Mouse (Mus musculus): ENCODE data around the gene Ctnnb1.

Gene Ctnnb1

DNA sequence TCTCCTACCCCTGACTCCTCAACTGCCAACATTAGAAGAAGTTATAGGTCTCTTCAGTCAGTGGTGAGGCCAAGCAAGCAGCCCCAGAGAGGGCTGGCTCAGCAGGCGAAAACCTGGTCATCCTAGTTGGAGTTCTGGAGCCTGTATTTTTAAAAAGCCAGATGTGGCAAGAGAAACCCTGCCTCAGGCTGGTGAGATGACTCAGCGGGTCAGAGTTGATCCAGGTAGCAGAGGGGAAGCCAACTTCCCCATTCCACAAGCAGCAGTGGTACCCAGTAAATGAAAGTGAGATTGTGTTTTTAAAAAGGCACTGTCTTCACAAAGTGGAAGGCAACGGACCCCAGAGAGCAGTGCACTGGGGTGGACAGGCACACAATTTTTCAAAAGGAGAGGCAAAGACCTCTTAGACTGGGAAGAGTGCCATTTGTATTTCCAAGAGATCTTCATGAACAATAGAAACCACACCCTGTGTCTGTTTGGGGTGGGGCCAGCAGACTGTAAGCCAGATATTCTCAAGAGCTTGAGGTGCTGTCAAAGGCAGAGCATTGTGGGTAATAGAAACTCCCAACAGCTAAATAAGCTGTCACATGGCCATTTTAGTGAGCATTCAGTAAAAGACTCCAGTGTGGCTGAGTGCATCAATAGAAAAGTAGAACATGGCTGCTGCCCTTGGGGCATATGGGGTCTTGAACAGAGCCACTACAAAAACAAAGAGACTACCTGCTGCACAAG, 33.1 kb downstream of the Ctnnb1 start:
- DNase-seq (ENCODE audit: low read depth): no peak

DNA sequence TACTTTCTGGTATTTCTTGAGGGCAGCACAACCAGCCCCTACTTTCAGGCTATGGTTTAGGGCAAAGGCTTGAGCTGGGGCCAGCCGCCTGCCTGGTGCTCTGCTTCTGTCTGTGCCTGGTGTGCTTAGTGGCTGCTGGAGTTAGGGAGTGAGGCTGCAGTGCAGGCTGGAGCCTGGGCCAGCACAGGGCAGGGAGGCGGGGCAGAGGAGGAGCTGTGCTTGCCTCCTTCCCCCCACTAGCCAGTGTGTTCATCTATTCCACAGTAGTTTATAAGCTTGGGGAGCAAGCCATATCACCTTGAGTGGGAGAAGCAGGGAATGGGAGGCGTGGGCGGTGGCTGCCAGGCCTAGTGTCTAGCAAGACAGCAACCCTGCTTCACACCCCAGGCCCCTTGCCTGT, 34.1 kb downstream of the Ctnnb1 start:
- DNase-seq (ENCODE audit: low read depth): no peak

GRCm38 (mm10) chr9:120963720-120964119, 34.7 kb downstream of the Ctnnb1 start:
- no peak for DNase-seq (ENCODE audit: low read depth)

GRCm38 (mm10) chr9:120964224-120964623, 35.2 kb downstream of the Ctnnb1 start:
- DNase-seq (ENCODE audit: low read depth): no peak

GRCm38 (mm10) chr9:120965007-120965406, 36.0 kb downstream of the Ctnnb1 start:
- DNase-seq (ENCODE audit: low read depth): no peak

DNA sequence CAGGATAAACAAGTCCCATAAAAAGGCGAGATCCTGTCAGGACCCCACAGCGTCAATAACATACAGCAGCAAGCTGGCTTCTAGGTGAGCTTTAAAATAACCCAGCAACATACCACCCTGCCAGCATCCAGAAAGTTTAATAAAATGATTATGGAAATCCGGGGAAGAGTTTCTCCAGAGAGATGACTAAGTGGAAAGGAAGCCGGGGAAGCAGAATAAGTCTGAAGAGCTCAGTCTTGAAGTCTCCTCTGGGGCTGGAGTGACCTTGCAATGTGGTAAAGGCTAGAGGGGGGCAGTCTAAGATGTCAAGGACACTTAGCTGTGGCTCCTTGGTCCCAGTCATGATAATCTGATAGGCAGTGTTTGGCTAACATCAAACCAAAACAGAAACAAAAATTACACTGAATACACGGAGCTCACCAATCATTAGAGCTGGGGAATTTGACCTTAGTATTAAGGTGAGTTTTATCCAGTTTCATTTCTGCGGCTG, 44.1 kb downstream of the Ctnnb1 start:
- DNase-seq (ENCODE audit: low read depth): no peak

- DNase-seq (ENCODE audit: low read depth): no peak
These were observed 45.2 kb downstream of the Ctnnb1 start for GRCm38 (mm10) chr9:120974209-120974608.

GRCm38 (mm10) chr9:120976158-120976557, 47.1 kb downstream of the Ctnnb1 start:
- no peak for DNase-seq (ENCODE audit: low read depth)

- no peak for DNase-seq (ENCODE audit: low read depth)
These were observed 47.8 kb downstream of the Ctnnb1 start for GRCm38 (mm10) chr9:120976856-120977255.

GRCm38 (mm10) chr9:120981777-120982176, 52.8 kb downstream of the Ctnnb1 start:
- DNase-seq (ENCODE audit: low read depth): no peak

DNA sequence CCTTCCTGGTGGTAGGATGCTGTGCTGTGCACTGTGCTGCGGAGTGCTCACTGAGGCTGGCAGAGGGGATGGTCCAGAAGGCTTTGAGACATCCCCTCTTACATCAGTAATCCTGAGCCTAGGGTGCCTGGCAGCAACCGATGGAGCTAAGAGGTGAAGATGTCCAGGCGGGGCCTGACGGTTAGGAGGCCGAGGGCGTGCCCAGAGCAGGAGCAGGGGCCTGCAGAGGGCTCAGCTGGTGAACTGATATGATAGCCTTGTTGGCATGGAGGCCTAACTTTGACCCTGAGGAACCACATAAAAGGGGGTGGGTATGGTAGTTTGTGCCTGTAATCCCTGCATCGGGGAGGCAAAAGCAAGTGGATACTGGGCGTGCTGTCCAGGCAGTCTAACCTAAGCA, 54.8 kb downstream of the Ctnnb1 start:
- no peak for DNase-seq (ENCODE audit: low read depth)

GRCm38 (mm10) chr9:120984509-120984908, 55.5 kb downstream of the Ctnnb1 start:
- DNase-seq (ENCODE audit: low read depth): no peak

GRCm38 (mm10) chr9:120985009-120985408, 56.0 kb downstream of the Ctnnb1 start:
- no peak for DNase-seq (ENCODE audit: low read depth)

- DNase-seq (ENCODE audit: low read depth): no peak
These were observed 56.5 kb downstream of the Ctnnb1 start for GRCm38 (mm10) chr9:120985524-120985923.

DNA sequence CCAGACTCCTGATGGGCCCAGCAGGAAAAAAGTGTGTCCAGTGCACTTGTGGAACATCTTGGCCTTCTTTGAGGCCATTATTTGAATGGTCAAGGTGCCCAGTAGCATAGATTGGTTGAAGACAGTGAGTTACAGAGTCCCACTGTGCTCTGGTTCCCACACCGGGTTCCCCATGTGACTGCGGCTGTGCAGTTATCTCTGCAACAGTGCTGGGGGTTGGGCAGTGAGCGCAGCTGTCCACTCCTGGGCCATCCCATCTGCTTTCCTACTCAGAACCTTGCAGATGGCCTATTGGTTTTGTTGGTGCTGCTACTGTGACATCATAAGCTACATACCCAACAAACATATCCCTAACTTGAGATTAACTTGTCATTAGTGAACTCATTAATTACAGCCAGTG, 57.2 kb downstream of the Ctnnb1 start:
- no peak for DNase-seq (ENCODE audit: low read depth)

DNA sequence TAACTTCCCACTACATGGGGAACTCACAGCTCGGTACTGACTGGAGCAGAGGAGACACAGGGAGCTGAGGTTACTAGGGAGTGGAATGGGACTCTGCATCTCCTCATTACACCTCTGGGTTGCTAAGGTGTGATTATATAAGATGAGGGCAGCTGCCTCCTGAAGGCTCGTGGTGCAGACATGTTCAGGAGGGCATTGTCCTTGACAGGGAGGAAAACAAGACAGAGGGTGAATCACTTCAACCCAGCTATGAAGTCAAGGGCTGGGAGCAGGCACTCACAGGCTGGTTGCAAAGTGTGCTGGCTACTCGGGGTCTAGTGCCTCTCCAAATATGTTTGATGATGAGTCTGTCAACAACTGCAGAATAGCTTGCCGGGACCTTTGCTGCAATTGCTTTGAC, 58.0 kb downstream of the Ctnnb1 start:
- DNase-seq (ENCODE audit: low read depth): no peak

DNA sequence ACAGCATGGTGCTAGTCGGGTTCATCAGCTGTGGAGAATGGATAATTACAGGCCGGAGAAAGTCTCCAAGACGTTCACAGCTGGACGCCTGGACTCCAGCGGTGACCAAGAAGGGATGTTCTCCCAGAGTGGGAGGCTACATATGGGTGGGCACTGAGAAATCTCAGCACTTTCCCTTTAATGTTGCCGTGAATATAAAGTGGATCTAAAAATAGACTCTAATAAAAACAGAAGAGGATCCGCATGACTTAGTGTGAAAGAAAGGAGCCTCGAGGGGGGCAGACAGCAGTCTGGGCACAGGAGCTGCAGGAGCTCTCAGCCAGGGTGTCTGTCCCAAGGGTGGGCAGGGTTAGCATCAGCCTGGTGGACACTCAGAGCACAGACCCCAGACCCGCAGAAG, 59.1 kb downstream of the Ctnnb1 start:
- no peak for DNase-seq (ENCODE audit: low read depth)

DNA sequence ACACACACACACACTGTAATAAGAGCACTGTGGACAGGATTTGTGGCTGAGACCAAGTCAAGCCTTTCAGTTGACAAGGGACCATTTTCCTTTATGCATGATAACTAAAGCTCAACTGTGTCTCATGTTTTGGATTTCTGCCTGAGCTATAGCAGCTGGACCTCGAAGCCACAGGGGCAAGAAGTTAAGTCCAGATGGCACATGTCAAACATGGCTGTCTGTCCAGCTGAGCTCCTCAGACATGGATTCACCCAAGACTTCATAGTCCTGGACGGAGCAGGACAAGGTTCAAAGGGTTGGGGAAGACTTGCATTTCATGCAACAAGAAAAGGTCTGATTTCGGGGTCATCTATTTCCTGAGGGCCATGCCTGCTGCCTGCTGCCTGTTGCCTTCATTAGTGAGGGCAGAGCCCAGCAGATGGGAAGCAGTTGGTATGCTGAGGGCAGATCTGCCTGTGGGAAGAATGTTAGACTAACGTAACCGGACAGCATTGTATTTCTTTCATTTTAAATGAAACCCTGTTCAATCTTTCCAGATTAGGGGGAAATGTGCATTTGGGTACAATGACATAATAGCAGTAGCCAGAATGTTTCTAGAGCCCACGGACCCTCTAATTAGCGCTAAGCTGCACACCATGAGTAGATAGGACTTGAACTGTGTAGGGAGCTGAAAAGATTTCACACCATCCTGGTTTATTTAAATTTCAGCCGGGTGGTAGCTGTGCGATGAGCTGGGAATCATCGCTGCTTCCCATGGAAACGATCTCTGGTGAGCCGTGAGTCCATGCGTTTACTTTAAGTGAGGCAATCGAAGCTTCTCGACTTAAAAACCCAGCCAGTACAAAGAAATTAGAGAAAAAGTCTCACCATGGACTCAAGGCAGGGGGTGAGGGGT, 61.0 kb downstream of the Ctnnb1 start:
- no peak for DNase-seq (ENCODE audit: low read depth)

- no peak for DNase-seq (ENCODE audit: low read depth)
These were observed 62.8 kb downstream of the Ctnnb1 start for GRCm38 (mm10) chr9:120991801-120992200.

- no peak for DNase-seq (ENCODE audit: low read depth)
These were observed 64.0 kb downstream of the Ctnnb1 start for GRCm38 (mm10) chr9:120993004-120993403.

DNA sequence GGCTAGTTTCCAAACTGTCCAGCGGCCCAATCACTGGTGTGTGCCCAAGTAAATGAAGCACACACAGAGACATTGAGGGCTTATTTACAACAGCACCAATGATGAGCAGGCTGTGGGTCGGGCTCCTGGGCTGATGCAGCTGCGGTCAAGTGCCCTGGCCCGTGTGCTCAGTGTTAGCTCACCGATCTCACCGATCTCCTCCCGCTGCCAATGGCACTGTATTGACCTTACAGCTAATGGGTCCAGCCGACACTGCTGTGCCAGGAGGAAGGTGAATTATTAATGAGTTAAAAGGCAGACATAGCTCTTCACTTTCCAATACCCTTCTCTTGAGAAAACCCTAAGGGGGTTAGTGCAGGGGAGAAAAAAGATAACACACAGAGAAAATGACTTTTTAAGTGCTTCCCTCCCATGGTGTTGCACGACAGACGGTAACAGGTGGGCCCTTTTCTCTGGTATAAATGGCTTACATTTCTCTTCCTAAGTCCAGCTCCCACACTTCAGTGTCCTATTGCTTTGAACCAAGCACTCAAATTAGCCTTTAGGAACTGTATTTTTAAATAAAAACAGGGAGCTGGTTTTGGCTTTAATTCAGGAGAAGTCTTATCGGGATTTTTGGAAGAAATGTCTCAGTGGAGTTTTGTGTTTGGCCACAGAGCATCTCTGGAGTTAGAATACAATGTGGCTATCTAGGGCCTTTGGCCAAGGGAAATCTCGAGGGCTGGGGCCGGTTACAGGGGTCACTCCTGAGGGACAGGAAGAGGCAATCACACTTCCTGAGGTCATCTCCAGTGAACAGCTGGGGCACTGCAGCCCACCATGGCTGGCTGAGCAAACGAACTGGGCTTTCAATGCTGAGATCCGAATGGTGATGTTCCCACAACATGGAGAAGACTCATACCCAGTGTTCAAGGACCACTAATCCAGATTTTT, 65.5 kb downstream of the Ctnnb1 start:
- DNase-seq (ENCODE audit: low read depth): no peak

GRCm38 (mm10) chr9:120998696-120999095, 69.7 kb downstream of the Ctnnb1 start:
- no peak for DNase-seq (ENCODE audit: low read depth)
